Mouse (Mus musculus) leukemia stem cell, adult 10-12 weeks (primary cell): Measurements from ENCODE around the gene Mllt10. TPM values are rescaled to one million over a fixed set of nuclear protein-coding genes. Genes with fewer than 3 reads are reported as not detected.

Experiments used
- polyA plus RNA-seq: library from polyadenylated mRNA; stranded (reverse); fragments of >175 nt; gene quantifications from 2 replicates; pipeline ENCODE4 v1.2.3, GENCODE M21; 2012; ENCODE audit warnings: low replicate concordance

The Mllt10 gene
- polyA plus RNA-seq, result 38.6 and 50.5 TPM in 2 replicates

DNA sequence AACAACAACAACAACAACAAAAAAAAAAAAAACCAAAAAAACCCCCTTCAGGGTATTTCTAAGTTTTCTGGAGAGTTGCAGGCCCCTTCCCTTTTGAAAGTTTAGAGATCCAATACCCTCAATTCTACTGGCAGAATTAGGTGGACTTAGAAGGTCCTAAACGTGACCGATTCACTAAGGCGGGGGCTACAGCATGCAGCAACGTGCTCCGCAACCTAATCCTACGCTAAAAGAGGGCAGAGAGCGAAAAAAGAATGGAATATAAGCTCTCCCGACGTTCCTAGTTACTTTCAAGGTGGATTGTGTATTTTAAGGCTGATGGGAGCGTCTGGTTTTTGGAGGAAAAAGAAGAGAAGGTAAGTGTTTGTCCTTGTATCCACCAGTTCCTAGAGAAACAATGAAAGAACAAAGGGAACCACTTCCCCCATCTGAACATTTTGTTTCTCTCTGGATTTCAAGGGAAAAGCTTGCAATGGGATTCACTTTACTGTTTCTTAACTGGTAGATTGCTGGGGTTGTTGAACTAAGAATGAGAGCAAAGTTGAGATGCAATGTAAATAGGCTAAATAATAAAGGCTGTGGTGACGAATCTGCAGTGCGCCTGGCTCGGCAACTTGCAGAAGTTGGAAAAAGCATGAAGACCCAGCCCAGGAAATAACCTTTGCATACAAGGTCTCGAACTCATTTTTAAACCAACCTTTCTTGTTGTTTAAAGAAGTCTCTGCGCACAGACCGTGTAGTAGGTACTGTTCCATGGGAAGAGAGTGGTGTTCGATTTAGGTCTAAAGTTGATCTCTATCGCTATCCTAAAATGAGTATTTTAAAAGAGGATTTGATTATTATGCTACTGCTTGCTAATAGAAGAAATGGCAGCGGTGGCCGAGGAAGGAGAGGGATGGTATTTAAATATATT, at the start of gene Mllt10:
Gene Mllt10, plus strand, starts transcription at position 222 of the 913 bp plus-strand sequence.

DNA sequence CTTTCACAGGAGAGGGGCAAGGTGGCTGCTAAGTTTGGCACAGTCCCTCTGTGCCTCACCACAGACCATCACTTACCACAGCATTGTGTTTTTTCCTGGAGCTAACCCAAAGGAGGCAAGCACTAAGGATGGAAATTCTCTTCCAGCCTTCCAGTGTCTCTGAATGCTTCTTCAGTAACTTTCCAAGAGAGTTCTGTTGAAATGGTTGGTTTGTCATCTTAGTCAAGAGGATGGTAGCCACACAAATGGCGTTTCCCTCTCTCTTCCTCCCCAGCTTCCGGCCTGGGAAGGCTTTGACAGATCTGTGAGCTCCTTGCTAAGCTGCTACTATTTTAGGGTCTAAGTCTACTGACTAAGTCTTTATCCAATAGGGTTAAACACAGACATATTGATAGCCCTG, 17.5 kb upstream of the Mllt10 start, which contains the start of gene A930004D18Rik:
Gene A930004D18Rik, minus strand, starts transcription at position 247 of the 400 bp plus-strand sequence.

DNA sequence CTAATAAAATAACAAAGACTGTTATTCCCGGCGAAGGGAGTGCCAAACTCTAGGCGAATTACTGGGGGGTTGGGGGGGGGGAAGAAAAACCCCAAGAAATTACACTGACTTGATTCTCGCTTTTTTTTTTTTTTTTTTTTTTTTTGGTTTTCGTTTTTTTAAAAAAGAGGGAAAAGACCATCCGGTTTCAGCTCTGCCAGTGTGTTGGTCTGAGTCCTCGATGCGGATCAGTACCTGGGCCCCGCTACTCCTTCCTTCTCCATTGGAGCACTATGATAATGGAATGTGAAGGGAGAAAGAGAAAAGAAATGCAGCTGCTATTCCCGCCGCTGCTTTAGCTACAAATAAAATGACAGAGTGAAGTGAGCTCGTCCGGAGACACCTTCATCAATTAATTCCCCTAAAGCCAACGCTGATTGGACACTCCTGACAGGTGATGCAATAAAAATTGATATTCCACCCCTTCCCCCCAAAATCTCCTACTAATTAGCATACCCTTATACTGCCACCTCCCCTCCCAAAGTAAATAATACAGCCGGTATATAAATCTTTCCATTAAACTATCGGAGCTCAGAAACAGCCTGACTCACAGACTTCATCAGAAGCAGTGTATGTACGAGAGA, 6.5 kb upstream of the Mllt10 start, which contains the start of gene Skida1:
Gene Skida1, minus strand, starts transcription at position 599 of the 623 bp plus-strand sequence.

Other genes with a start within 250 kb of the Mllt10 start
- gene H2al2a, start 58.3 kb upstream of the Mllt10 start, polyA plus RNA-seq, result not detected in 2 replicates
- gene A930004D18Rik, start 17.5 kb upstream of the Mllt10 start, polyA plus RNA-seq, result 0.20 TPM in 1 of 2 replicates, not detected in the other
- gene Skida1, start 6.2 kb upstream of the Mllt10 start, polyA plus RNA-seq, result 0.18 and 1.8 TPM in 2 replicates